Mouse (Mus musculus) kidney, postnatal 0 days (tissue): ENCODE measurements around the gene Kpna6. TPM values are rescaled to one million over a fixed set of nuclear protein-coding genes. Genes with fewer than 3 reads are reported as not detected.

ENCODE experiments used
- ATAC-seq: fragments of 200-750 bp; cut with Nextera tagmentation; replicated peaks from 2 replicates; pipeline ENCODE4 v1.8.0; 2017; ENCODE audit warnings: low read depth, moderate number of reproducible peaks, moderate TSS enrichment, moderate library complexity; ENCODE audit not compliant: low FRiP score
- DNase-seq: peaks from one replicate; pipeline ENCODE4 v3.0.0-alpha.2; 2016; ENCODE audit warnings: low spot score
- H3K27ac ChIP-seq: fragments of 300-500 bp; sonication (generic); 2 replicates; pipeline ENCODE4 v1.5.1; 2014; ENCODE audit warnings: mild to moderate bottlenecking
- H3K27me3 ChIP-seq: fragments of 300-500 bp; sonication (generic); 2 replicates; pipeline ENCODE4 v1.6.1; 2014; ENCODE audit warnings: low read length, mixed read lengths; ENCODE audit not compliant: insufficient read depth
- H3K36me3 ChIP-seq: fragments of 300-500 bp; sonication (generic); 2 replicates; pipeline ENCODE4 v1.6.1; 2014; ENCODE audit warnings: low read length, mixed read lengths; ENCODE audit not compliant: insufficient read depth
- H3K4me1 ChIP-seq: fragments of 300-500 bp; sonication (generic); replicated peaks from 2 replicates; pipeline ENCODE4 v1.6.1; 2014; ENCODE audit warnings: antibody characterized with exemption, low read length, mixed read lengths; ENCODE audit not compliant: insufficient read depth
- H3K4me2 ChIP-seq: fragments of 300-500 bp; sonication (generic); 2 replicates; pipeline ENCODE4 v1.6.1; 2014; ENCODE audit warnings: mild to moderate bottlenecking, low read length, moderate library complexity, mixed read lengths
- H3K4me3 ChIP-seq: fragments of 300-500 bp; sonication (generic); replicated peaks from 2 replicates; pipeline ENCODE4 v1.5.1; 2014; ENCODE audit warnings: low read depth, low read length
- H3K9ac ChIP-seq: fragments of 300-500 bp; sonication (generic); 2 replicates; pipeline ENCODE4 v1.6.1; 2014; ENCODE audit warnings: low read depth, low read length
- H3K9me3 ChIP-seq: fragments of 300-500 bp; sonication (generic); replicated peaks from 2 replicates; pipeline ENCODE4 v1.6.1; 2016; ENCODE audit warnings: low read length, inconsistent platforms, mixed read lengths
- CTCF ChIP-seq: IDR thresholded peaks from 2 replicates; pipeline ENCODE4 v1.5.1; 2016; ENCODE audit warnings: antibody characterized with exemption, low read depth, mild to moderate bottlenecking, moderate library complexity
- WGBS: fragments of 180-500 bp; shearing (Covaris S2); extraction: QIAGEN DNeasy Blood & Tissue Kit; methylation state at CpG from one replicate; pipeline ENCODE4 v1.1.7; 2014; 5-methylcytosine and 5-hydroxymethylcytosine counted together
- polyA plus RNA-seq: library from polyadenylated mRNA; unstranded; fragments of >200 nt; fragmentation: Nextera tagmentation; extraction: Ambion mirVana; gene quantifications from 2 replicates; pipeline ENCODE4 v1.2.1, GENCODE M21; 2015

Gene Kpna6
- polyA plus RNA-seq, 1 experiment from 2014 or later = 11.7 TPM

DNA sequence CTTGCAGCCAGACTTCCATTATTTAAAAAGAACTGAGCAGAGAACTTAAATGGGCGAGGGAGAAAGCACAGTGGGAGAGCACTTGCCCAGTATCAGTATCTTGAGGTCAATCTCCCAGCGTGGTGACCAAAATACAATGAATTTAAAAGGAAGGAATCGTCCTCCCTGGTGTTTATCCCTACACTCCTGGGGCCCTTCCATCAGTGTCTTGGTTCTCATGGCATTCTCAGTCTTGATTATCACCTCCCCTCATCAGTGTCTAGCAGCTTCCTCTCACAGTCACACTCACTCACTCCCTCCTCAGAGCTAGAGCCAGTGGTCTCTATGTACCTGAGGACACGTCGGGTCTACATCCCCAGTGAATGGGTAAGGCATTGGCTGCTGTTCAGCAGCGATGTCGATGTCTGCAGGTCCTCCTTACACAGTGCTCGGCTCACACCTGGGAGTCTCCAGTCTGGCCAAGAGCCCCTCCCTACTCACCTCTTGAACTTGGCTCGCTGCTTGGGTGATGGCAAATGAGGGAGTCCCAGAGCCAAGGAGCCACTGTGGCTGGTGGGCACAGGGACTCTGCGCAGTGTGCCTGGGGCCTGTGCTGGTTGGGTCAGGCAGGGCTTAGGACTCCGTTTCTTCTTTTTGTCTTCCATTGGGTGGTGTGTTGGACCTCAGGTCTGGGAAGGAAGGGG lies 50.3 kb downstream of the Kpna6 start:
- no peak overlapping the region for H3K4me3 ChIP-seq
- H3K27ac ChIP-seq = peak overlapping the region; percentile 70; the same call in 1 of the 2 replicates
- DNase-seq = no peak

DNA sequence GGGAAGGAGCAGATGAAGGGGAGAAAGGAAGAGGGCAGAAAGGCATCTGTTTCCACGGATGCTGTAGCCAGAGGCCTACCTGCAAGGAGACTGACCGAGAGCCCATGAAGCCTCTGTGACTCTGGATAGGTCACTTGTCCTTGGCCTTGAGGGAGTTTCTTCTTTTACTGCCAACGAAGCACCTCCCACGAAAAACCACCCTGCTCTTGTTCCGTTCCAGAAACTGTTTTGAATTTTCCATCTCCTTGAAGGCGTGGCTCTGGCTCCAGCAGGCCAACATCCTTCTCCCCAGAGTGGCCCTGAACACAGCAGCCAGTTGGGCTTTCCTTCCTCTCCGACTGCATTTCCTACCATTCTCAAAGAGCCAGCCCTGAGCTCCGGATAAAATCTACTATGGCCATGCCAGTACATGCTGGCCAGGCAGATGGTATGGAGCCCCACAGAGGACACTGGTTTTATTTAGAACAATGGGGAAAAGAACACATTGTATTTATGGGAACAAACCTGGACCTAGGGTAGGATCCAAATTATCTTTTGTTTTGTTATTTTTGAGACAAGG lies 51.2 kb downstream of the Kpna6 start:
- H3K9me3 ChIP-seq = no peaks in the 10 kb centered on the region
- no peaks in the 10 kb centered on the region for H3K27me3 ChIP-seq
- ATAC-seq (no peak), DNase-seq (peak; percentile 55)
- H3K36me3 ChIP-seq = no peaks in the 10 kb centered on the region
- peak overlapping the region; percentile 70 for H3K27ac ChIP-seq
- TF ChIP-seq CTCF = no peak
- H3K9ac ChIP-seq = no peak overlapping the region
- H3K4me3 ChIP-seq = no peak overlapping the region
- H3K4me2 ChIP-seq = peak overlapping the region; percentile 31
- H3K4me1 ChIP-seq = peaks cover 30% of the 10 kb centered on the region
- 55% methylated on average over 8 of the region's 8 CpGs for WGBS

More for the DNA sequence above, 50.3 kb downstream of the Kpna6 start:
- no peak for TF ChIP-seq CTCF
- peaks cover 5% of the 10 kb centered on the region; the same call in 1 of the 2 replicates for H3K36me3 ChIP-seq
- peak overlapping the region; percentile 84 for H3K4me2 ChIP-seq
- 75% methylated on average over 11 of the region's 11 CpGs for WGBS
- peaks cover 30% of the 10 kb centered on the region for H3K4me1 ChIP-seq
- H3K9ac ChIP-seq = 0 out of 2 replicates have a peak overlapping the region, but pooled peaks have one; percentile 78
- no peak for ATAC-seq
- H3K27me3 ChIP-seq = no peaks in the 10 kb centered on the region
- no peaks in the 10 kb centered on the region for H3K9me3 ChIP-seq

DNA sequence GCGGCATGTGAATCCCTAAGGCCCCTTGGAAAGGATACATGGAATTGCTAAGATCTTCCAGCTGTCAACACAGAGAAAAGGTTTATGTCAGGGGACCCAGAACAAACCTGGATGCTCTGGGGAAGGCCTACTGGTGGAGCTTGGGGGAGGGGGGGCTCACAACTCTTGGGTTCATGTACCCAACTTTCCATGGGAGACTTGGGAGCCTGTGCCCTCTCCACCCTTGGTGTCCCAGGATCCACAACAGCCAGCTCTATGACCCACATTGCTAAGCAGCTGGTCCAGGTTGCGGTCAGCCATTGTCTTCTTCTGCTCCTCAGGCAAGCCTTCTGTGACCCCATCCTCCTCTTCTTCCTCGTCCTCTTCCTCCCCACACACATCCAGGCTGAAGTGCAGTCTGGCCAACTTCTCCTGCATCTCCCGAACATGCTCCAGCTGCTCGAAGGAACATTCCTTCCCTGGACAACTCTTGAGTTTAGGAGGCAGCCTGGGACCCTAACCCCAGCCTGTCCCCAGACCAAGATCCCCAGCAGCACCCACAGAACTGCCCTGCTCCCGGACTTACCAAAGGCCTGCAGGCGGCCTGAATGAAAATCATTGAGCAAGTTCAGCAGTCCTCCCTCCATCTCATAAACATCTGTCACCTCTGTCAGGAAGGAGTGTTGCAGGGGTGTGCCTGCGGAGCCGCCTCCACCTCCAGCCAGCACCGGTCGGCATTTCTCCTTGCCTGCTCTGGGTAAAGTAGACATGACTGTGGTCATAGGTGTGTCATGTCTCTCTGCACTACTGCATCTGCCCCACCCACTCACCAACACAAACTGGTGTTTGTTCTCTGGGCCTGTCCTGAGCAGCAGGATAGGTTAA lies 51.9 kb downstream of the Kpna6 start:
- Histone ChIP-seq H3K27me3 (no peaks in the 10 kb centered on the region), H3K4me2 (peak overlapping the region; percentile 31), H3K9me3 (no peaks in the 10 kb centered on the region), H3K27ac (peak overlapping the region; percentile 70), H3K4me1 (peaks cover 30% of the 10 kb centered on the region), H3K4me3 (no peak overlapping the region), H3K36me3 (0 out of 2 replicates have a peak, but pooled peaks cover 7% of the 10 kb centered on the region), H3K9ac (no peak overlapping the region)
- no peak for DNase-seq
- TF ChIP-seq CTCF = no peak
- no peak for ATAC-seq
- 80% methylated on average over 11 of the region's 11 CpGs for WGBS

GRCm38 (mm10) chr4:129618786-129619691 lies 53.5 kb downstream of the Kpna6 start, which contains the start of gene Iqcc:
TSS of gene Iqcc (minus strand) at chr4:129619099.
- H3K4me3 ChIP-seq = peak within 1 kb of the TSS; percentile 55
- peak within 1 kb of the TSS; percentile 79 for H3K4me2 ChIP-seq
- peak within 1 kb of the TSS; percentile 74 for H3K9ac ChIP-seq
- ATAC-seq (peak; percentile 87), DNase-seq (peak; percentile 96)
- H3K4me1 ChIP-seq = peaks cover 22% of the 10 kb centered on the region
- peak within 1 kb of the TSS; percentile 82 for H3K27ac ChIP-seq
- H3K9me3 ChIP-seq = no peaks in the 10 kb centered on the region
- TF ChIP-seq CTCF = peak; percentile 21; the same call in 1 of the 2 replicates
- H3K36me3 ChIP-seq = 0 out of 2 replicates have a peak, but pooled peaks cover 7% of the 10 kb centered on the region
- no peaks in the 10 kb centered on the region for H3K27me3 ChIP-seq
- WGBS = 3% methylated on average over 43 of the region's 44 CpGs

DNA sequence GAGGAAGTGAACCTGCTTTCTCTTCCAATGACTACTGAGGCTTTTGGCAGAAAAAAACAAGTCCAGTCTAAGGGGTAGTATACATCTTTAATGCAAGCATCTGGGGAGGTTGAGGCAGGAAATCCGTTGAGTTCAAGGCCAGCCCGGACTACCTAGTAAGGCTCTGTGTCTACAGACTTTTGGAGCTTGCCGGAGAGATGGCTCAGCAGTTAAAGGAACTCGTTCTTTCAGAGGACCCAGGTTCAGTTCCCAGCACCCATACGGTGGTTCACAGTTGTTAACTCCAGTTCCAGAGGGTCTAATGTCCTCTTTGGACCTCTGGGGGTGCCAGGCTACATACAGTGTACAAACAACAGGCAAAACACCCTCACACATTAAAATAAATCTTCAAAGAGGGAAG lies 54.5 kb downstream of the Kpna6 start:
- ATAC-seq (no peak), DNase-seq (no peak)
- WGBS = 98% methylated on average over 5 of the region's 5 CpGs
- no peak for TF ChIP-seq CTCF
- H3K4me1 ChIP-seq = peaks cover 19% of the 10 kb centered on the region
- 0 out of 2 replicates have a peak, but pooled peaks cover 7% of the 10 kb centered on the region for H3K36me3 ChIP-seq
- H3K4me2 ChIP-seq = peak overlapping the region; percentile 79
- peak overlapping the region; percentile 74; the same call in 1 of the 2 replicates for H3K9ac ChIP-seq
- peak overlapping the region; percentile 82; the same call in 1 of the 2 replicates for H3K27ac ChIP-seq
- H3K9me3 ChIP-seq = no peaks in the 10 kb centered on the region
- peak overlapping the region; percentile 55; the same call in 1 of the 2 replicates for H3K4me3 ChIP-seq
- H3K27me3 ChIP-seq = no peaks in the 10 kb centered on the region
